Mouse (Mus musculus): ENCODE measurements at regions not wholly inside any gene's neighbourhood (a gene's known extent, or its start where the extent isn't known, plus 50 kb on each side); places are given as distances from the start of the nearest gene placed in this dataset.

- DNase-seq (ENCODE audit: low spot score in 2 of 2): no peak
Measured at GRCm38 (mm10) chr13:25333803-25334202, 63.5 kb upstream of the Nrsn1 start.

Data from right cerebral cortex, postnatal 10 days (tissue).